Mouse (Mus musculus) erythroid progenitor cell, adult 5-6 weeks (primary cell): ENCODE measurements around the gene Mto1. TPM values are rescaled to one million over a fixed set of nuclear protein-coding genes. Genes with fewer than 3 reads are reported as not detected.

ENCODE experiments used
- ATAC-seq: replicated peaks from 2 replicates; pipeline ENCODE4 v1.8.0; 2016; ENCODE audit warnings: moderate number of reproducible peaks, mild to moderate bottlenecking, moderate TSS enrichment, inconsistent platforms; ENCODE audit not compliant: poor library complexity, low FRiP score, severe bottlenecking
- total RNA-seq, 2 experiments: library from RNA; stranded (forward) in 1 of 2; stranded (reverse) in 1 of 2; fragments of 150-400 nt in 1 of 2; fragments of 186-747, 209-891 nt in 1 of 2; gene quantifications; 2 replicates each; pipeline versions ENCODE4 v1.2.3 to v1.2.4; 2015 to 2017; ENCODE audit warnings: low replicate concordance in 2 of 2

Gene Mto1
- 10.5 and 78.6 TPM in 2 replicates for total RNA-seq (2015; ENCODE audit: low replicate concordance)
- total RNA-seq (2017; ENCODE audit: low replicate concordance), result 28.7 and 34.8 TPM in 2 replicates

DNA sequence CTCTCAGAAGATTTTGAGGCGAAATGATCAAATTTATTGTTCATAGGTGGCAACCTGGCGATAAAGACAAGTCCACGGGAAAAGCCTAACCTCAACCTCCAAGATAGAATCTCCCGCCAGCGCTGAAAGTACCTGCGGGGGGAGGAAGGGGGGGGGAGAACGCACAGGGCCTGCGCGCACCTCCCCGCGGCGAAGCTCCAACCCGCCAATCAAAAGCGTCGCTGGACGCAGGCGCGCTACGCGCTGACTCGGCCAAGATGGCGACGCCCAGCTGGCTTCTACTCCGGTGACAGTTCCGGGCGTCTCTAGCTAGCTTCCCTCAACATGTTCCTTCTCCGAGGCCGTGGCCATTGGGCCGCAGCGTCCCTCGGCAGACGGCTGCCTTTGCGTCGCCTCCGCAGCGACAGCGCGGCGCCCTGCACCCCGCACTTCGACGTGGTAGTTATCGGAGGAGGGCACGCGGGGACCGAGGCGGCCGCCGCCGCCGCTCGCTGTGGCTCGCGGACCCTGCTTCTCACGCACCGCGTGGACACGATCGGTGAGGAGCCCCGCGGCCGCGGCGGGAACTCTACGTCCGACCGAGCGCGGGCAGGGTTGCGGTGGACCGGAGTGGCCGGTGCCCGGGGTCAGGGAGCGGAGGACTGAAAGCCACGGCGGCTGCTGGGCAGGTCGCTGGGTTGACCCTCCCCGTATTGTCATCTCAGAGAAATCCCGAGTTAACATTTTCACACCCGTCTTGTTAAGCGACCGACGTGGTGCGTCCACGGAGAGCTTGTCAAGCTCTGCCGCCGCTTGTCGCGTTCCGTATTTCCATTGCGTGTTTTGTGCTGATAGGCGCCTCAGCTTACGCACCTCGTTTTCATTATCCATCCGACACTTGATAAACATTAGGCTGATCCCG is at the start of gene Mto1, which contains the start of gene Gm17324:
Gene Mto1 (plus strand): TSS at position 236 of the 901 bp plus-strand sequence.
Gene Gm17324 (minus strand): TSS at position 814 of the 901 bp plus-strand sequence.
- ATAC-seq, result peak; percentile 95

- no peak for ATAC-seq
Observed at GRCm38 (mm10) chr9:78400570-78400969, 47.4 kb upstream of the Mto1 start.

DNA sequence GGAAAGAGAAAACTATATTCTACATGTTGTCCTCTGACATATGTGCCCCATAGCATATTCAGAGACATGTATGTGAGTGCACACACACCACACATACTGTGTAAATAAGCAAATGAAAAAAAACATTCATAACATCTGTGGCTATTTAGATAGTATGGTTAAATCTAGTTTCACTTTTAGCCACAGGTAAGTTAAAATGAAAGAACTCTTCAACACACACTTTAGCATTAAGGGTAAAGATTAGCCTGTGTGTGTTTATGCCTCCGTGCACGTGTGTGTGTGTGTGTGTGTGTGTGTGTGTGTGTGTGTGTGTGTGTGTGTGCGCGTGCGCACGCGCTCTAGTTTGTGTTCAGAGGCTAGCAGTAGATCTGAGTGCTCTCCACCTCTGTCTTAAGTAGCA is 46.4 kb upstream of the Mto1 start:
- ATAC-seq, result no peak

DNA sequence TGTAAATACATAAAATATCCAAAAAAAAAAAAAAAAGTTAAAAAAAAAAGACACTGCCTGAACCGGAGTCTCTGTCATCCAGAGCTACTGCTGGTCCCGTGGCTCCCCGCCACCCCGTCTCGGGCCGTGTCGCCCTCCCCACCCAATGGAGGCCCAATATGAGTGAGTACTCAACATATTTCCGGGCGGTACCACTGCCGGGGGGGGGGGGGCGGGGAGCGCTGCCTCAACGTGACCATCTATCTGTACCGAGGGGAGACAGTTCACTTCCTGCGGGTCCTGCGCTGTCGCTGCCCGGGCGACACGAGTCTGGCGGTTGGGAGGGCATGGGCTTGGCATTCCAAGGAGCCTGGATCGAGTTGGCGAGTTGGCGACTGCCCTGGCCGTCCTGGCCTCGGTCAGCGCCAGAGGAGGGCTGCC is 20.6 kb upstream of the Mto1 start:
- ATAC-seq, result no peak

GRCm38 (mm10) chr9:78428185-78428584 is 19.8 kb upstream of the Mto1 start:
- ATAC-seq, result no peak

- ATAC-seq, result no peak
Observed at GRCm38 (mm10) chr9:78428870-78429432, 19.1 kb upstream of the Mto1 start.

GRCm38 (mm10) chr9:78429551-78429950 is 18.5 kb upstream of the Mto1 start:
- ATAC-seq, result no peak

GRCm38 (mm10) chr9:78430486-78430885 is 17.5 kb upstream of the Mto1 start:
- no peak for ATAC-seq

DNA sequence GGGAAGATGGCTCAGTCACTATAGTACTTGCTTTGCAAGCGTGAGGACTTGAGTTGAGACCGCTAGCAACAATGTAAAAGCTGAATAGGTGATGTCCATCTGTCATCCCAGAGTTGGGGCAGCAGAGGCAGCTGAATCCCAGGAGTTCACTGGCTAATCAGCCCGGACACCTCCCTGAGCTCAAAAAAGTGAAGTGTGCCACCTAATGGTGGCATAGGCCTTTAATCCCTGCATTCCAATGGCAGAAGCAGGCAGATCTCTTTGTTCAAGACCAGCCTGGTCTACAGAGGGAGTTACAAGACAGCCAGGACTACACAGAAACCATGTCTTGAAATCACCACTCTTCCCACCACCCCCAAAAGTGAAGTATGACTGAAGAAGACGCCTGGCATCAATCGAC is 15.5 kb upstream of the Mto1 start:
- no peak for ATAC-seq

GRCm38 (mm10) chr9:78439426-78439825 is 8.6 kb upstream of the Mto1 start:
- no peak for ATAC-seq

GRCm38 (mm10) chr9:78442237-78442578 is 5.8 kb upstream of the Mto1 start:
- 0 out of 2 replicates have a peak, but pooled peaks have one; percentile 33 for ATAC-seq

DNA sequence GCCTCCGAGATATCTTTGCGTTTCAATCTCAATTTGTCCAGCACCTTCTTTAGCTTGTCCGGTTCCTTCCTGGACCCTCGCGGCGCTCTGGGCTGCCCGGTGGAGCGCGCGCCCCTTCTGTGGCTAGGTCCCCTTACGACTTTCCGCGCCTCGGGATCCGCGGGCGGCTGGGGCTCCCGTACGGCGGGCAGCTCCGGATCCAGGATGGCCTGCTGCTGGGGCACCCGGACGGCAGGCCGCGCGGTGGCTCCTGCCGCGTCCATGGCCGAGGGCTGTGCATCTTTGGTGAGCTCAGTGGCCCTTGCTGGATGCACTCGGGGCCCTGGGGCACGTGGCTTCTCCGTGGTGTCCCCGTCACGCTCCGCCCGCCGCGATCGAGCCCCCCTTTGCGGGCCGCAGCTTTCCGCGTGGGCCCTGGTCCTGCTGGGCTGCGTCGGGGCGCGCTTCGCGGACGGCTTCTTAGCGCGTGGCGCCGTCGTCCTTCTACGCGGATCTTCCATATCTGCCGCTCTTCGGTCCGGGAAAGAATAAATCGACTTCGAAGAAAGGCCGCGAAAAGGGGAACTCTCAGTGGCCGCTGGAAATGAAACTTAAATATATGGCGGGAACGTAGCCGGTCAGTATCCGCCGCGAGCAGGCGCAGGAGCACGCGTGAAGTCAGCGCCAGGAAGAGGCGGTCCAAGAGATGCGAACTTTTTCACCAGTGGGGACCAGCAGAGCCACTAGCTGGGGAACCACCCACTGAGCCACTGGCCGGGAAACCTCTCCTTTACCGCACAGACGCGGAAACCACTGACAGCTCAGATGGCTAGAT is 5.2 kb upstream of the Mto1 start, which contains the start of gene Cgas:
Gene Cgas (minus strand): TSS at position 659 of the 814 bp plus-strand sequence.
- peak; percentile 44; the same call in 1 of the 2 replicates for ATAC-seq

DNA sequence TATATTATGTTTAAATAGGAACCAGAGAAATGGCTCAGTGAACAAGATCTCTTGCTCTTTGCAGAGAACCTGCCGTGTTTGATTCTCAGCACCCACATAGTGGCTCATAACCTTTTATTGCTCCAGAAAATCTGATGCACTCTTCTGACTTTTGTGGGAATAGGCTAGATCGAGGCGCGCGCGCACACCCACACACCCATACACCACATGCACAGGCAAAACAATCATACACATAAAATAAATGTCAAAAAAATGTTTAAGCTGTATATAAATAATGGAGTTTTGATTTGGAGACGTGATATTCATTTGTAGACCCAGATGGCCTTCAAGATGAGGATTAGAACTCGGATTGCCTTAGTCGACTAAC is 419 bp upstream of the Mto1 start:
- ATAC-seq, result no peak

DNA sequence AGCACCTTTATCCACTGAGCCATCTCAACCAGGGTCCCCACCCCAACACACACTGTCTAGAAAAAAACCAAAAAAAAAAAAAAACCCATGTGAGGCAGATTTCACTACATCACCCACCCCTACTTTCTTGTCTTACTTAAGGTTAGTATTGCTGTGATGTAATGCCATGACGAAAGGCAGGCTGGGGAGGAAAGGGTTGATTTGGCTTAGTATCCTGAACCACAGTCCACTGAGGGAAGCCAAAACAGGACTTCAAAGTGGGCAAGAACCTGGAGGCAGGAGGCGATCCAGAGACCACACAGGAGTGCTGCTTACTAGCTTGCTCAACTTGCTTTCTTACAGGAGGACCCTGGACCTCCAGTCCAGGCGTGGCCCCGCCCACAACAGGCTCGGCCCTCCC is 2.4 kb downstream of the Mto1 start:
- ATAC-seq, result no peak

- ATAC-seq, result no peak
Observed at GRCm38 (mm10) chr9:78451382-78451781, 3.4 kb downstream of the Mto1 start.

DNA sequence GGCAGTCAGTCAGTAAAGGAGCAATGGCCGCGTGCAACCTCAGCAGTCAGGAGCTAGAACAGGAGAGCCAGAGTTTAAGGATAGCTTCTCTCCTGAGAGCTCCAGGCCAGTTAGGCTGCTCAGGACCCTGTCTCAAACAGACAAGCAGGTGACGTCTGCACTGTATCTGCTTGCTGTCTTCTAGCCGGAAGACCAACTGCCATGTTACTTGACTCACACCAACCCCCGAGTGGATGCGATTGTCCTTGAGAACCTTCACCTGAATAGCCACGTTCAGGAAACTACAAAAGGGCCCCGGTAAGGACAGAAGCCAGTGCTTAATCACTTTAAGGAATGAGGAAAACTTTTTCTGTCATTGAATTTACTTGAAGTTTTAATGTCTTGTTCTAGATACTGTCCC is 9.0 kb downstream of the Mto1 start:
- ATAC-seq, result no peak

DNA sequence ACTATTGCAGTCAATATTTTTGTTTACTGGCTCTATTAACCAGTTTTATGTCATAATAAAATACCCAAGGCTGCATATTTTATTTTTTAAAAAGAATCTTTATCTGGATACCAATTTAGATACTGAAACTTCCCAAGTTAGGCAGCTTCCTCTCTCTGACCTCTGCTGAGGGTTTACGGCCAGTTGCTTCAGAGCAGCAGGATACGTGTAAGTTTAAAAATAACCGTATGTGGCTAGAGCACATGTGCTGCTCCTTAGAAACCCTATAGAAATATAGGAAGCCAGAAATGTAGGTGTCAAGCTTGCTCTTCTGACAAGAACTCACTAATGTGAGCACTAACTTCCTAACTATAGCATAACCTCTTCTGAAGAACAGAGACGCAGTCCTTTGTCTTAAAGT is 15.3 kb downstream of the Mto1 start:
- ATAC-seq, result no peak

- ATAC-seq, result no peak
Observed at GRCm38 (mm10) chr9:78465725-78466124, 17.7 kb downstream of the Mto1 start.

DNA sequence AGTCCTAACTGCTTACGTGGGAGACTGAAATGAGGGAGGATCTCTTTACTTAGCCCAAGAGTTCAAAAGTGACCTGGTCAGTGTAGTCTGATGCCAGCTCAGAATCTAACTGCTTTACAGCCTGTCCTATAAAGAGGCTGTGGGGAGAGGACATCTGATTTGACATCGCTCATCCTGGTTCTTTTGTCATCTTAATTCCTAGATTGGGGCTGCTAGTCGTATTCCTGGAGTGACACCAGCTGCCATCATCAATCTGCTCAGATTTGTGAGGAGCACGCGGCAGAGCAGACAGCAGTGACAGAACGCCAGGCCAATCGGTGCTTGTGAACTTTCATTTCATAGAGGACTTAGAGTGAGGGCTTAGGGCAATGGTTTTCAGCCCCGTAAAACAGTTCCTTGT is 25.6 kb downstream of the Mto1 start:
- ATAC-seq, result no peak

DNA sequence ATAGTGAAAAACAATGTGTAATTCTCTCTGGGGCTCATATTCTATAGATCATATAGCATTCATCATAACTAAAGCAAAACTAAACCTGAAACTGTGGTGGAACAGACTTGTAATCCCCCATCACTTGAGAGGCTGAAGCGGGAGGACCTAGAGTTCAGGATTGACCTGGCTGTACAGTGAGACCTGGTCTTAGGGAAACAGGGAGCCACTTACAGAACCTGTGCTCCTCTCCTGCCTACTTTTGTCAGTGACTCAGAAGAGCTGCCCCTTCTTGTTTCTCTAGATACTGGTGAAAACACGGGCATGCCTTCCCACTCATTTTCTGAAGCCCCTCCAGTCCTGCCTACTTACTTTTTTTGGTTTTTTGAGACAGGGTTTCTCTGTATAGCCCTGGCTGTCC is 26.3 kb downstream of the Mto1 start:
- ATAC-seq, result no peak
